Mouse (Mus musculus) cerebellum, adult 18-20 months (tissue): ENCODE results near the gene Lce6a.

Source experiments
- DNase-seq, 2 experiments: peaks; one replicate each; pipeline ENCODE4 v3.0.0; 2021

The Lce6a gene

DNA sequence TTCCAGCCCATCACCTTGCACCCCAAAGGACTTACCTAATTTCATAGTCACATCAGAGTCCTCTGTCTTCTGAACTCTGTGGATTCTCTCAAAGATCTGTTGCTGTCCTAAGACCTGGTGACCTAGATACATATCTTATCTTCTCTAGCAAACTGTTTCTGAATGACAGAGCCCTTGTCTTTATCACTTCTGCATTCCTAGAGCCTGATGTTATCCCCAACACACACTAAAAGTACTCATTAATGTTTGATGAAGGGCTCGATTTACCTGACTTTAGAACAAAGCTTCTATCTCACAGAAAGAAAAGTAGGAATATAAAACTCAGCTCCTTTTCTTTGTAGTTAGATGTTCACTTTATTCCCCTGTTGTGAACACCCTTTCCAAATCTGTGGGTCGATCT is at the start of gene Lce6a:
TSS of gene Lce6a (minus strand) at position 101 of the 400 bp plus-strand sequence.
- DNase-seq, result no peak

DNA sequence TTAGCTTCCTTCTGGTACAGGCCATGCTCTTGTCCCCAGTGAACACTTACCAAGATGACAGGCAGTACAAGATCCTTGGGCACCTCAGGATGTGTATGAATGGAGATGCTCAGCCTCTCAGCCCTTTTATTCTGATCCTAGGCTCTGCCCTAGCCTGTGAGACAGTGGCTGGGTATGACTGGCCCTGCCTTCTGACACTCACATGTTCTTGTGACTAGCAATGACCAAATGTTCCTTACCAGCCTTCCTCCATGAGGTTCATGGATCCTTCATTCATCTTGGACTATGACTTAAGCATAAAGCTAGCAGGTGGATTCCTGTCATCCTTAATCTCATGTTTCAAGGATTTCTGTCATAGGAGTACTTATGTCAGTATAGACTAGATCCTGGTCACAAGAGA is 48.8 kb upstream of the Lce6a start, which contains the start of gene Lce1a2:
TSS of gene Lce1a2 (minus strand) at position 101 of the 400 bp plus-strand sequence.
- DNase-seq, result no peak

DNA sequence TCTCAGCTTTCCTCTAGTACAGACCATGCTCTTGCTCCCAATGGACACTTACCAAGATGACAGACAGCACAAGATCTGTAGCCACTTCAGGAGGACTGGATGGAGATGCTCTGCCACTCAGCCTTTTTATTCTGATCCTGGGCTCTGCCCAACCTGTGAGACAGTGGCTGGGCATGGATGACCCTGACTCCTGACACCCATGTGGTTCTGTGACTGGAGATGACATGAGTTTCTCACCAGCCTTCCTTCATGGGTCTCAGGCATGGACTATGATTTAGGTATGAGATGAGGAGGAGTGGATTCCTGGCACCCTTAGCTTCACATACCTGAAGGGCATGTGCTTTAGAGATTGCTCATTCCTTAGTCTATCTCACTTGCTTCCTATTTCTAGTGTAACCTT is 35.4 kb upstream of the Lce6a start, which contains the start of gene Lce1b:
TSS of gene Lce1b (minus strand) at position 101 of the 400 bp plus-strand sequence.
- no peak for DNase-seq

DNA sequence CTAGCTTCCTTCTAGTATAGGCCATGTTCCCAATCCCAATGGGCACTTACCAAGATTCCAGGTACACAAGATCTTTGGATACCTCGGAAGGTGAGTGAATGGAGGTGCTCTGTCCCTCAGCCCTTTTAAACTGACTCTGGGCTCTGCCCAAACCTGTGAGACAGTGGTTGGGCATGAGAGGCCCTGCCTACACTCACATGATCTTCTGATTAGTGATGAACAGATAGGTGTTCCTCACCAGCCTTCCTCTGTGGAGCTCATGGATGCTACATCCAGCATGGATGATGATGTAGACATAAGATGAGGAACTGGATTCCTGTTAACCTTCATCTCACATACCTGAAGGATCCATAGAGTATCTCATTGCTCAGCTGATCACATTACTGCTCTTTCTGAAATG is 26.7 kb upstream of the Lce6a start, which contains the start of gene Lce1a1:
TSS of gene Lce1a1 (minus strand) at position 101 of the 400 bp plus-strand sequence.
- no peak for DNase-seq

DNA sequence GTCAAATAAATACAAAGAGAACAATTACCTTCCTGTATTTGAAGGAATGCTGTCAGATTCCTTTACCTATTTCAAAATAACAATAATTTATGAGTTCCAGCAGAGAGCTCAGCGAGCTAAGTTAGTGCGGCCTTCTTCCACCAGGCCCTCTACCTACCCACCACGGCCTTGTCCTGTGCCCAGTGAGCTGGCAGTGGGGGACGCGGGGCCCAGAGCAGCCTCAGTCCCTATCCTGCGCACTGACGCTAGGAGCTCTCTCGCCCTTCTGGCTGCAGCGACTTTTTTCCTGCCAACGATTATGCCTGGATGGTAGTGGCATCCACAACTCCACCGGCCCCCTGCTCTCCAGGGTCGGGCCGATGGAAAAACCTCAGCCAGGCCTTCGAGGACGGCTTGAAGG is 18.4 kb upstream of the Lce6a start:
- no peak for DNase-seq

DNA sequence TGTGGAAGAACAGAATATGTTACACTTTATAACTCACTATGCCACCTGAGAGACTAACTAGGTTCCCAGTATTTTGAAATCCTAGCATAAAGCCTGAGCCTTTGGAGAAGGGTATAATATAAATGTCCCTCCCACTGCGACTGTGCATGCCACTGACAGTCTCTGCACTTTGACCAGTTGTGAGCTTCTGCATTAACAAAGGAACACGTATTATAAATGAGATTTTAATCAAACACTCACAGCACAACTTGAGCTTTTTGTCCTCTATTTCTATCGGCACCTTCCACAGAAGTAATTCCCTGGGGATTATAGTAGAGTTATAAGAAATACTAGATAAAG is 17.2 kb upstream of the Lce6a start:
- no peak for DNase-seq

DNA sequence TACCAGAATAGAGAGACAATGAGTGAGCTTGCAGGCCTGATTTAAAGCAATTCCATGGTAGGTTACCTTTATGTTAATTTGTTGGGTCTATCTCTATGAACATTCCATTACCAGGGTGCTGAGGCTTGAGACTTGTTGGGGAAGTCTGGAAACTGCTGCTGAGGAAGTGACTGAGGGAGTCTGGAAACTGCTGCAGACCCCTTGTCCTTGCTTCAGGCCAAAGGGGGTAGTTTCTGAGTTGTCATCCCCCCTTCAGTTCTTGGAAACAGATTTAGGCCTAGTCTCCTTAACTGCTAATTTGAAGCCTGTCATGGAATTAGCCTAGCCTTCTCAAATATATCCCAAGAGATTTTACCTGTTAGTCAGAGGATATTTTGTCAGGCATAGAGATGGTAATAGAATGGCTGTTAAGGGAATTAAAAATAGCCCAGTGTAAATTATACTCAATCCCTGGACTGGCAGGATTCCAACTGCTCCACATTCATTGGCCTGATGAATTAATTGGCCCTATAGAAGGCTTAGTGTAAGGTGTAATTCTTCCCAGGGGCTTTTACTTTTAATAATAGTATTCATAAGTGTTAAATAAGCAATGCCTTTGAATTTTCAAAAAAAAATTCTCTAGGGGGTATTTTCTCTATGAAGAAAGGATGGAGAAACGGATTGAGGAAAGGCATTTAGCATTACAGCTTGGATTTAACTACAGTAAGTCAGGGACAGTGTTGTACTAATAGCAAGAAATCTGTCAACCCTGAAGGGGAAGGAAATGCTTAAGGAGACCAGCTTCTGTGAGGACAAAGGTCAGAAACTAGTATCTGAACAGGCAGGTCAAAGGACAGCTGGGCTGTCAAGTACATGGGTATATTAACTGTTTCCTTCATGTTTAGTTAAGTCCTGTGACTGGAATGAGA is 16.5 kb upstream of the Lce6a start:
- no peak for DNase-seq

DNA sequence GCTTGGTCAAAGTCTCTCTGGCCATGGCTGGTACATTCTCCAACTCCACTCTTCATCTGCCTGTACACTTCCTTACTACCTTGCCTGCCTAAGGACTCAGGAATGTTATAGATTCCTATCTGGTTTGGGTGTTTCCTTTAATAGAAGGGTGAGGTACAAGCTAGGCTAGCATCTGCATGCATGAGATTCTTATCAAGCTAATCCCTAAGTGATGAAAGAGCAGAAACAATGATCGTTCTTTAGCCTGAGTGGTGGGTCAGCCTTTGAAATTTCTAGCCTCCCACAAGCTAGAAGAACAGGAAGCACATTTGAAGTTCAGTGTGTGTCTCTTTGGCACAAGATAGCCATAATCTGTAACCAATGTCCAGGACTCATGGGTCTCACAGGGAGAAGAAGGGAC is 11.7 kb downstream of the Lce6a start:
- no peak for DNase-seq

DNA sequence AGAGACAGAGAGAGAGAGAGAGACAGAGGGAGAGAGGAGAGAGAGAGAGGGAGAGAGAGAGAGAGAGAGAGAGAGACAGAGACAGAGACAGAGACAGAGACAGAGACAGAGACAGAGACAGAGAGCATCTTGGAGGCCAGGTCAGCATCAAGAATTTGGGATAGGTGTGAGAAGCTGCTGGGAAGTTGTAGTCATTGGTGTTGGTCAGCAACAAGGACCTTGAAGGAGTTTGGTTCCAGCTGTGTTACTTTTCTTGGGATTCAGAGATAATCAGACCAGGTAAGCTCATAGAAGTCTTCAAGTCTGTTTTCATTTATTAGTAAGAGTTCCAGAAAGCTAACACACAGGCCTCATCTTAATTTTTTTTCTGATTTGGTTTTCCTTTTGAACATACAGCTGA is 14.1 kb downstream of the Lce6a start, which contains the start of gene 2210017I01Rik:
TSS of gene 2210017I01Rik (minus strand) at position 101 of the 400 bp plus-strand sequence.
- no peak for DNase-seq

DNA sequence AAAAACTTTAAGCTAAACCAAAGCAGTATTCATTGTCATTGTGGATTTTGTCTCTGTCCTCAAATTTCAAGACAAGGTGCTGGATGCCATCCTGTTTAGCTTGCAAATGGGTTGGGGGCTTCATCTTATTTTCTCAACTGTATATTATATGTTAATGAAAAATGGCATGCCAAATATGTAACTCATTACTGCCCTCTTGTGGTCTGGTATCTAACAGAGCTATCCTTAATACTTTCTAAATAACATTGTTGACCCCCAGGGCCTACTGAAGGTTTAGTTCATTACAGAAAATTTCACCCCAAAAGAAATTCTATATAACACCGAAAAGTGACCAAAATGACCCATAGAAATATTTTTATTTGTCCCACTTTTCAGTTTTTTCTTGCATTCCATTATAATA is 19.3 kb downstream of the Lce6a start:
- DNase-seq, result no peak

DNA sequence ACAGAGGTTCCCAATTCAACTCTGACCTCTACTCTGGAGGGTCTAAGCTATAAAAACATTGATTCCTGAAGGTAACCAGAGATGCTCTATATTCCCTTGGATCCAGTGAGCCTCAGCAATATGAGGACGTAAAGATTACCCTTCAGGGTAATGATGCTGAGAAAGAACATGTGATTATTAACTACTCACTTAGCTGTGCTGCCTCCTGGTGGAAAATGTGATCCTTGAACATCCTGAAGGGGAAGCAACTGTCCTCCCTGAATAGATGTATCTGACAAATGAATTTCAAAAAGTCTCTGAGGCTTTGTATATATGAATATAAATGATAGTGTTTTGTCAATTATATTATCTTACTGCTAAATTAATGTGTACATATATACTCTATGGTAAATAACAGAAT is 21.0 kb downstream of the Lce6a start:
- no peak for DNase-seq

DNA sequence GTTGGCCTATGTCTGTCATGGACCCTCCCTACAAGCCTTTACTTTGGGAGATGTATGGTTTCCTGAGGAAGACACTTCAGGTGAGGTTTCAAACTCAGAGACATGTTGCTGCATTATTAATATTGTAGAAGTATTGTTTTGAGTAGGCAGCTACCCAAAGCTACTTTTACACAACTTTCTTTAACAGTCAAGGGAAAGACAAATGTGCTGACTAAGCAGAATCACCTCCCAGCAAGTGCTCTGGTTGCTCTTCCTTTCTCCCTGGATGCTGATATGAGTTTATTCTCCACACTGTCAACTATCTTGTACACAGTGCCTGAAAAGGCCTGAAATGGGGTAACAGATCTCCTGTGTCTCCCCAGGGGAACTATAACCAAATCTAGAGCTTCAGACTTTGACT is 21.5 kb downstream of the Lce6a start:
- no peak for DNase-seq

DNA sequence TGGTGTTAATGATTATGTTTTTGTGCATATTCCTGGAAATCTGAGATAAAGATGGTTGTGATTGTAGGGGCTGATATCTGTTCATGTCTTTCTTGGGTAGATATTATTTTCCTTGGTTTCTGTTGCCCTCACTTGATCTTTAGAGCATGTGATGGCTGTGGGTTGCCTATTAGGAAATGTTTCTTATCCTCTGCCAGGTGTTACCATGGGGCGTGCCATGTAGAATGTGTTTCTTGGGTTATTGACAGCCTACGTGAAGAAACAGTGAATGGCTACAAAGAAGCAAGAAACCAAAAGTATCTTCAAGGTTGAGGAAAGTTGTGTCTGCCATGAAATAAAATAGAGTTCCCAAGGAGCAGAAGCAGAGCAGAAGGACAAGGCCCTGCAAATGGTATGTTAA is 23.0 kb downstream of the Lce6a start:
- no peak for DNase-seq

DNA sequence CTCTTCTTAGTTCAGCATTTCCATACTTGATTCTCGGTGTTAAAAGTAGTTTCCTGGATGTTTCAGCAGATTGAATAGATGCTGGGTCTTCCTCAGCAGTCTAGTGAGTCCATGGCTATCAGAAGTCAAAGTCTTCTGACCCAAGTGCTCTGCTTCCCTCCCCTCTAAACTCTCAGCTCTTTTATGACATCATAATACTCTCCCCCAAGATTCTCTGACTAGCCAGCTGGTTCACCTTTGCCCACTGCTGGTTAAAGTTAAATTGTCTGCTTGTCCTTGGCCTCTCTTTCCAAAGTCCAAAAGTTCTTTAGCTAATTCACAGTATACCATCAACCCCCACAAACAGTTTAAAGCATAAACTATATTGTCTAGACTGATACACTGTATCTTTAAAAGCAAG is 32.6 kb downstream of the Lce6a start, which contains the start of gene Smcp:
TSS of gene Smcp (minus strand) at position 140 of the 400 bp plus-strand sequence.
- DNase-seq, result no peak

DNA sequence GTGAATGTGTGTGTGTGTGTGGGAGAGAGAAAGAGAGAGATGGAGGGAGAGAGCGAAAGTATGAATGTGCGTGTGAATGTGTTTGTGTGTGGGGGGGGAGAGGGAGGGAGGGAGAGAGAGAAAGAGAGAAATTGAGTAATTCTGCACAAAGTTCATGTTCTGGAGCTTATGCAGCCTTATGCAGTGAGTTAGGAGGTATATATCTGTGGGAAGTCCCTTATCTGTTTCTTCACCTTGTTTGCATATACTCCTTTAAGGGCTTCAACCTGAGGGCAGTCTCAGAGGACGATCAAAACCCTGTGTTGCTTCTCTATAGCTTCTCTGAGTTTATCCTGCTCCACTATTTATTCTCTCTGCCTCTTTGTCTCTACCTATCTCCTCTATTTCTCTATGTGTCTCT is 34.3 kb downstream of the Lce6a start:
- no peak for DNase-seq

DNA sequence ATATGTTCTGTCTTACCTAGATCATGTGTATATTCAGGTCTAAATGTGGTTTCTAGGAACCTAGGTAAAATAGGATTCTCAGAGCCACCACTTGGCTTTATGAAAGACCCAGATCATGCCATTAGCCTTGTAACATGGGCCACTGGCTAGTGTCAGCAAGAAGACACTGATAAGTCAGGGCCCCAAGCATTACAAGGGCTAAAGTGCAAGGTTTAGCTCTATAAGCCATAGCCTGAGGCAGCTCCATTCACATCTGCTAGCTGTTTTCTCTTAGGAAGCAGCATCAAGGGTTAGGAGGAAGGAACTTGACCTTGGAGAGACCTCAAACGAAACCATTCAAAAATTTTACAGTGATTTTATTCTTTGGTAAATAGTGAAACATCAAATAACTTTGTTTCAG is 36.4 kb downstream of the Lce6a start:
- no peak for DNase-seq

DNA sequence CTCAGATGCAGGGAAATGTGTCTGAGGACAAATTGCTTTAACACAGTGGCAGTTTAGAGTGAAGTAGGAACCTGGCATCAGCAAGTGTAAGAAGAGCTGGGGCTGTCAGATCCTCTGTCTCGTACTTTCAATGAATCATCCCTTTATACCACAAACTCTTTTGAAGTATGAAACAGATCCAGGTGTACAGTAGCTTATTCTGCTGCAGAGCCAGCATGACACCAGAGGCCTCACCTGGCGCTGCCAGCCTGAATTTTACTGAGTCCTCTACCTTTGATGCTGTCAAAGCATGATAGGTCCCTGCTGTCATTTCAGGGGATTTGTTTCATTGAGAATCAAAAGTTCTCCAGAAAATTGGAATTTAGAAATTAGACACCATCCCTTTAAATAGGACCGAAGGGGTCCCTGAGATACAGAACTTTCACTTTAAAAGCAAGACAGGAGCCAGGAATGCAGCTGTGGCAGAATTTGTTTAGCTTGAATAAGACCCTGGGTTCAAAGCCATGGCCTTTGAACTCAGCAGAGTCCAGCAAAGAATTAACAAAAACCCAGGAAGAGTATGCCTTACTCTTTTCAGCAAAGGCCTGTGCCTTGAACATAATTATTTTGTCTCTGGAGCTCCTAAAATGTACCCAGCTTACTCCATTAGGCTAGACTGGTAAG is 38.2 kb downstream of the Lce6a start:
- DNase-seq, result no peak

DNA sequence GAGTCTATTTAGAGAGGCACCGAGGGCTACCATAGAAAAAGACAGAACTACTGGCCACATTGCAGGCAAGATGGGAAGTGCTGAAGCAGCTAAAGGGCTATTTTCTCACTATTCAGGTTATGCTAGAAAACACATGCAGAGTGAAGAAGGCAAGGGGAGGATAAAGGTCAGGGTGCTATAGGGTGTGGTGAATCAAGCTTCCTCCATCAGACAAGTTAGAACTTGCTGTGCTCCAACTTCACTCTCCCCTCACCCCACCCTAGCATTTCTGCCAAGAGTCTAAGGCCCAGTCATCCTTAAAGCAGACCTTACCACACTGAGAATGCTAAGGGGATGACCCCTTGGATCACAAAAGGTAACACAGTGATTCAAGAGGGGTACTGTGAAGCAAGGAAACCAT is 42.0 kb downstream of the Lce6a start:
- no peak for DNase-seq

DNA sequence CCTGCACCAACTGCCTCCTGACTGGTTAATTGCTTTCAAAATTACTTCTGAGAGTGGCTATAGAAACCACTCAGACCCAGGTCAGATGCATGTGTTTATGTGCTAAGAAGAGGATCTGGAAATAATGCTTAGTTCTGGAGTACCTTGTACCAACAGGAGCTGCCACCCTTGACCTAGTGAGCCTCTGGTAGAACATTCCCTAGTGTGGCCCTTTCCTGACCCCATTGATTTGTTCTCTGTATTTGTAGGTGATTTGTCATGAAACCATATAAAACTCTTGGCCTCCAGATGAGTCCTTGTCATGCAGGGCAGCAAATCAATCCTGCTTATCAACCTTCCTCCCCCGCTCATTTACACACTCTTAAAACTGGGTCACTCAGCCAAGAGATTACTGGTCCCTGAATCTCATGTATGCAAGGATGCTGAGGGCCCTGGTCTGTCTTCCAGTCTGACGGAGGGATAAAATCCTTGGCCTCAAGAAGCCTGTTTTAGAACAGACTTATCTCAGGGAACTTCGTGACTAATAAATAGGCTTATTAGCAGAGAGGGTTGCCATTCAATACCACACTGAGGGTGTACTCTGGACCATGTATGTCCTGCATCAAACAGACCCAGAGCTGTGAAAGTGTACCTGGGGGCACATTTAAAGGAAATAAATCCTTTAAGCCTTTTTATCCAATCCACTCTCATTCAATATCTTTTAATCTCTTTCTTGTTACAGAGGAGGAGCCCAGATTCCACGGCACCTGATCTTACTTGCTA is 42.6 kb downstream of the Lce6a start:
- no peak for DNase-seq

DNA sequence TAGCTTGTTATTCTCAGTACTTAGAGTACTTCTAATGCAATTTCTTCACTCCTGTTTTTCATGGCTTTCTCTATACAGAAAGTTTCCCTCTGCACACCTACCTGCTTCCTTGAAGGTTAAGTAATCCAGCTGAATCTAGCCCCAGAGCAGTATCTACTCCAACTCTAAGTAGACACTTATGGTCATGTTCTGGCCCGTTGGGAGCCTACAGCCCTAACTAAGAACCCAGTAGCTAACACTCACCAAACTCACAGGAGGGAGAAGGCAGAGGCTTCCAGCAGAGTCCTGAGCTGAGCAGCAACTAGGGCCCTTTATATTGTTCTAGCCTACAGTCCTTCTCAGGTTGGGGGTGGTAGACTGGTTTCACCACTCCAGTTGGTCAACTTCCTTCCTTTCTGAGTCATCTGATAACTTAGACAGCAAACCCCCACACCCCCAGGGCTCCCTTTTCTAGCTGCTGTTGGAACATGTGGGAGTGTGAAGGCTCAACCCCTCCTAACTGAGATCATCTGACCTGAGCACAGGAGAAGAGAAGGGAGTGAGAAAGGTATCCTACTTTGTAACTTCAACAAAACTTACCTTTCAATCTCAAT is 47.9 kb downstream of the Lce6a start, which contains the start of gene Ivl:
TSS of gene Ivl (minus strand) at position 287 of the 593 bp plus-strand sequence.
- DNase-seq, result no peak

DNA sequence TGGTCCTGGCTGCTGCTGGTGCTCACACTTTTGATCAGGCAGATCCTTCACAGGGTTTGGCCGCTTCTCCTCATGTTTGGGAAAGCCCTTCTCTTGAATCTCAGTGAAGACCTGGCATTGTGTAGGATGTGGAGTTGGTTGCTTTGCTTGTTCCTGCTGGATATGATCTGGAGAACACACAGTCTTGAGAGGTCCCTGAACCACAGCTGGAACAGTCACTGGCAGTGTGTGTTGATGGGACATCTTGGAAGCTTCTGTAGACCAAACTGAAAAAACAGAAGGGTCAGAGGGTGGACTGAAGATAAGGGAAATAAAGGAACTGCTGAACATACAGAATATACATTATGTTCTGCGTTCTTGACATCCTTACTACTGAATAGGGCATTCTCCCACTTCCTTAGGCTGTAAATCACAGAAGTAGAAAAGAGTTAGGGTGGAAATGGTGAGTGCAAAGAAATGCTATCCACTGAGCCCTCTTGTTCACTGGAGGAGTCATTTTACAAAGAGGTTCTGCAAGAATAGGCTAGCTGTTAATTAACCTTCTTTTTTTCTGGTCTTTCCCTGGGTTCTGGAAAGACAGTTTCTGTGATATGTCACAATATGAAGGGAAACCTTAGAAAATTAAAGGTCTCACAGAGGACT is 48.8 kb downstream of the Lce6a start:
- DNase-seq, result no peak
